Mouse (Mus musculus) limb, embryonic 15.5 days (tissue): Measurements from ENCODE around the gene Psd. TPM values are rescaled to one million over a fixed set of nuclear protein-coding genes. Genes with fewer than 3 reads are reported as not detected.
A peak's percentile ranks its signal among the peaks of the same experiment; 100 is the strongest.

Experiments
- ATAC-seq: fragments of 200-750 bp; cut with Nextera tagmentation; 2 replicates; pipeline ENCODE4 v1.8.0; 2017; ENCODE audit warnings: low read depth, moderate TSS enrichment; ENCODE audit not compliant: insufficient number of reproducible peaks, low FRiP score, low TSS enrichment
- H3K27ac ChIP-seq: fragments of 300-500 bp; sonication (generic); 2 replicates; pipeline ENCODE4 v1.5.1; 2015; ENCODE audit warnings: moderate library complexity, mild to moderate bottlenecking, inconsistent platforms
- H3K27me3 ChIP-seq: fragments of 300-500 bp; sonication (generic); 2 replicates; pipeline ENCODE4 v1.6.1; 2015; ENCODE audit warnings: inconsistent platforms
- H3K36me3 ChIP-seq: fragments of 300-500 bp; sonication (generic); 2 replicates; pipeline ENCODE4 v1.6.1; 2015; ENCODE audit warnings: inconsistent platforms
- H3K4me1 ChIP-seq: fragments of 300-500 bp; sonication (generic); 2 replicates; pipeline ENCODE4 v1.6.1; 2015; ENCODE audit warnings: inconsistent platforms
- H3K4me2 ChIP-seq: fragments of 300-500 bp; sonication (generic); 2 replicates; pipeline ENCODE4 v1.6.1; 2015; ENCODE audit warnings: mild to moderate bottlenecking, inconsistent platforms
- H3K4me3 ChIP-seq: fragments of 300-500 bp; sonication (generic); 2 replicates; pipeline ENCODE4 v1.5.1; 2015; ENCODE audit warnings: mild to moderate bottlenecking, inconsistent platforms
- H3K9ac ChIP-seq: fragments of 300-500 bp; sonication (generic); 2 replicates; pipeline ENCODE4 v1.6.1; 2015; ENCODE audit warnings: inconsistent platforms
- H3K9me3 ChIP-seq: fragments of 300-500 bp; sonication (generic); 2 replicates; pipeline ENCODE4 v1.6.1; 2016; ENCODE audit warnings: inconsistent platforms
- WGBS: fragments of 180-500 bp; shearing (Covaris S2); methylation state at CpG from one replicate; pipeline ENCODE4 v1.1.7; 2015; 5-methylcytosine and 5-hydroxymethylcytosine counted together
- polyA plus RNA-seq: library from polyadenylated mRNA; unstranded; fragments of >200 nt; fragmentation: Nextera tagmentation; extraction: Ambion mirVana; gene quantifications from 2 replicates; pipeline ENCODE4 v1.2.1, GENCODE M21; 2015

Gene Psd
- polyA plus RNA-seq, 1 experiment from 2014 or later: 5.8 TPM

GRCm38 (mm10) chr19:46350168-46350932 is 23.4 kb upstream of the Psd start, which contains the start of gene 2310034G01Rik:
Gene 2310034G01Rik, minus strand, starts transcription at chr19:46350302.
- H3K27me3 ChIP-seq: no peaks in the 10 kb centered on the region
- H3K36me3 ChIP-seq: no peaks in the 10 kb centered on the region
- no peak for ATAC-seq
- H3K9me3 ChIP-seq: no peaks in the 10 kb centered on the region; the same call in 1 of the 2 replicates
- H3K4me2 ChIP-seq: peak within 1 kb of the TSS; percentile 87
- H3K4me3 ChIP-seq: peak within 1 kb of the TSS; percentile 69
- H3K4me1 ChIP-seq: peaks cover 11% of the 10 kb centered on the region
- H3K9ac ChIP-seq: peak within 1 kb of the TSS; percentile 88
- peak within 1 kb of the TSS; percentile 86 for H3K27ac ChIP-seq
- WGBS: 47% methylated on average over 10 of the region's 10 CpGs

- Histone ChIP-seq H3K36me3 (no peaks in the 10 kb centered on the region), H3K9me3 (no peaks in the 10 kb centered on the region; the same call in 1 of the 2 replicates), H3K9ac (peak overlapping the region; percentile 88), H3K4me3 (peak overlapping the region; percentile 69), H3K27me3 (peaks cover under 1% of the 10 kb centered on the region; the same call in 1 of the 2 replicates), H3K27ac (peak overlapping the region; percentile 86), H3K4me2 (peak overlapping the region; percentile 87), H3K4me1 (peaks cover 11% of the 10 kb centered on the region)
- 31% methylated on average over 6 of the region's 6 CpGs for WGBS
- ATAC-seq: no peak
These were observed 22.6 kb upstream of the Psd start for GRCm38 (mm10) chr19:46349550-46349949.

GRCm38 (mm10) chr19:46348761-46349458 is 22.0 kb upstream of the Psd start:
- Histone ChIP-seq H3K4me1 (peaks cover 11% of the 10 kb centered on the region), H3K27me3 (peaks cover 5% of the 10 kb centered on the region; the same call in 1 of the 2 replicates), H3K4me2 (peak overlapping the region; percentile 87), H3K27ac (peak overlapping the region; percentile 86), H3K9ac (peak overlapping the region; percentile 88), H3K36me3 (no peaks in the 10 kb centered on the region), H3K4me3 (peak overlapping the region; percentile 69), H3K9me3 (no peaks in the 10 kb centered on the region; the same call in 1 of the 2 replicates)
- peak; percentile 83 for ATAC-seq
- WGBS: 1% methylated on average over 78 of the region's 78 CpGs

GRCm38 (mm10) chr19:46347936-46348668 is 21.1 kb upstream of the Psd start:
- Histone ChIP-seq H3K36me3 (no peaks in the 10 kb centered on the region), H3K27ac (peak overlapping the region; percentile 86), H3K4me3 (peak overlapping the region; percentile 69), H3K9me3 (no peaks in the 10 kb centered on the region; the same call in 1 of the 2 replicates), H3K4me2 (peak overlapping the region; percentile 87), H3K4me1 (peaks cover 11% of the 10 kb centered on the region), H3K9ac (peak overlapping the region; percentile 88), H3K27me3 (peaks cover 5% of the 10 kb centered on the region; the same call in 1 of the 2 replicates)
- no peak for ATAC-seq
- WGBS: 27% methylated on average over 14 of the region's 14 CpGs

GRCm38 (mm10) chr19:46347146-46347545 is 20.2 kb upstream of the Psd start:
- WGBS: 96% methylated on average over 1 of the region's 1 CpGs

GRCm38 (mm10) chr19:46344710-46345419 is 17.9 kb upstream of the Psd start:
- no peak for ATAC-seq
- Histone ChIP-seq H3K4me3 (no peak overlapping the region), H3K4me1 (peaks cover 11% of the 10 kb centered on the region), H3K36me3 (no peaks in the 10 kb centered on the region), H3K9me3 (no peaks in the 10 kb centered on the region), H3K27me3 (peaks cover 10% of the 10 kb centered on the region; the same call in 1 of the 2 replicates), H3K9ac (no peak overlapping the region), H3K4me2 (no peak overlapping the region), H3K27ac (no peak overlapping the region)
- WGBS: 16% methylated on average over 7 of the region's 7 CpGs

More at GRCm38 (mm10) chr19:46347146-46347545, 20.2 kb upstream of the Psd start:
- no peaks in the 10 kb centered on the region for H3K36me3 ChIP-seq
- H3K9me3 ChIP-seq: no peaks in the 10 kb centered on the region
- no peak for ATAC-seq
- H3K4me3 ChIP-seq: no peak overlapping the region
- H3K4me2 ChIP-seq: no peak overlapping the region
- H3K27me3 ChIP-seq: peaks cover 5% of the 10 kb centered on the region; the same call in 1 of the 2 replicates
- no peak overlapping the region for H3K27ac ChIP-seq
- H3K4me1 ChIP-seq: peaks cover 11% of the 10 kb centered on the region
- H3K9ac ChIP-seq: no peak overlapping the region

GRCm38 (mm10) chr19:46339287-46339971 is 12.5 kb upstream of the Psd start:
- Histone ChIP-seq H3K4me2 (peak overlapping the region; percentile 73), H3K4me1 (peaks cover 25% of the 10 kb centered on the region), H3K4me3 (peak overlapping the region; percentile 7; the same call in 1 of the 2 replicates), H3K27me3 (peaks cover 8% of the 10 kb centered on the region; the same call in 1 of the 2 replicates), H3K9ac (no peak overlapping the region), H3K27ac (peak overlapping the region; percentile 78), H3K9me3 (no peaks in the 10 kb centered on the region), H3K36me3 (no peaks in the 10 kb centered on the region)
- 49% methylated on average over 6 of the region's 7 CpGs for WGBS
- ATAC-seq: peak; percentile 28; the same call in 1 of the 2 replicates

- Histone ChIP-seq H3K9me3 (no peaks in the 10 kb centered on the region), H3K27me3 (0 out of 2 replicates have a peak, but pooled peaks cover 5% of the 10 kb centered on the region), H3K4me1 (peaks cover 25% of the 10 kb centered on the region), H3K9ac (no peak overlapping the region), H3K4me2 (peak overlapping the region; percentile 73), H3K4me3 (peak overlapping the region; percentile 74), H3K36me3 (no peaks in the 10 kb centered on the region), H3K27ac (peak overlapping the region; percentile 78)
- ATAC-seq: no peak
- WGBS: 51% methylated on average over 6 of the region's 6 CpGs
These were observed 12.0 kb upstream of the Psd start for GRCm38 (mm10) chr19:46338942-46339286.

- peaks cover 25% of the 10 kb centered on the region for H3K4me1 ChIP-seq
- peak within 1 kb of the TSS; percentile 74 for H3K4me3 ChIP-seq
- 0 out of 2 replicates have a peak, but pooled peaks cover 5% of the 10 kb centered on the region for H3K27me3 ChIP-seq
- no peaks in the 10 kb centered on the region for H3K36me3 ChIP-seq
- H3K27ac ChIP-seq: peak within 1 kb of the TSS; percentile 78
- H3K9ac ChIP-seq: peak within 1 kb of the TSS; percentile 64
- H3K9me3 ChIP-seq: no peaks in the 10 kb centered on the region
- peak within 1 kb of the TSS; percentile 73 for H3K4me2 ChIP-seq
- ATAC-seq: peak; percentile 81
- WGBS: under 1% methylated on average over 31 of the region's 31 CpGs
These were observed 11.5 kb upstream of the Psd start, which contains the start of gene Cuedc2 for GRCm38 (mm10) chr19:46338331-46338936. Gene Cuedc2, minus strand, starts transcription at chr19:46338702.

GRCm38 (mm10) chr19:46337719-46338330 is 10.9 kb upstream of the Psd start:
- peak overlapping the region; percentile 74 for H3K4me3 ChIP-seq
- peaks cover 25% of the 10 kb centered on the region for H3K4me1 ChIP-seq
- ATAC-seq: no peak
- 39% methylated on average over 15 of the region's 15 CpGs for WGBS
- H3K9ac ChIP-seq: peak overlapping the region; percentile 64
- H3K9me3 ChIP-seq: no peaks in the 10 kb centered on the region
- 0 out of 2 replicates have a peak, but pooled peaks cover 5% of the 10 kb centered on the region for H3K27me3 ChIP-seq
- H3K27ac ChIP-seq: no peak overlapping the region
- H3K4me2 ChIP-seq: peak overlapping the region; percentile 73
- H3K36me3 ChIP-seq: no peaks in the 10 kb centered on the region
